Mouse (Mus musculus) layer of hippocampus, postnatal 25 days (tissue): ENCODE measurements around the gene Impdh1. TPM values are rescaled to one million over a fixed set of nuclear protein-coding genes. Genes with fewer than 3 reads are reported as not detected.

Experiments used
- microRNA-seq, 2 experiments: library from miRNA; unstranded; fragments of <30 nt; microRNA quantifications; one replicate each; pipeline ENCODE4 v1.2.0; 2021
- total RNA-seq, 2 experiments: library from RNA; stranded (reverse); gene quantifications; 2 replicates each; pipeline ENCODE4 v1.2.3; 2021

The Impdh1 gene
- total RNA-seq, 2 experiments from 2014 or later = 44.4 to 48.3 TPM

Small RNA genes within 50 kb of the gene (microRNA-seq; reads per million reads assigned to microRNA genes)
- 0 reads per million in 2 experiments for gene Gm24303

Other genes starting within 250 kb of the Impdh1 start
- not detected for gene Lep, start 156.1 kb downstream of the Impdh1 start, total RNA-seq
- gene Rbm28, start 51.4 kb downstream of the Impdh1 start, total RNA-seq = 10 to 100 TPM; 35.6 to 49.6 TPM
- 1 to 10 TPM; 3.2 to 3.6 TPM for gene Prrt4, start 36.8 kb downstream of the Impdh1 start, total RNA-seq
- 1 to 10 TPM; 4.6 to 6.6 TPM for gene Hilpda, start 56.1 kb upstream of the Impdh1 start, total RNA-seq
- 1 to 10 TPM in 1 of 2 experiments, not detected in 1; 1.0 TPM for gene Fam71f2, start 63.2 kb upstream of the Impdh1 start, total RNA-seq
- gene Fam71f1, start 102.8 kb upstream of the Impdh1 start, total RNA-seq = not detected
- gene Calu, start 131.7 kb upstream of the Impdh1 start, total RNA-seq = 10 to 100 TPM; 69.6 to 72.7 TPM
- gene Opn1sw, start 172.1 kb upstream of the Impdh1 start, total RNA-seq = under 1 TPM; 0.19 to 0.20 TPM
- gene Ccdc136, start 179.9 kb upstream of the Impdh1 start, total RNA-seq = 10 to 100 TPM; 59.8 to 60.9 TPM
- gene Flnc, start 216.9 kb upstream of the Impdh1 start, total RNA-seq = 1 to 10 TPM in 1 of 2 experiments, under 1 TPM in 1; 0.96 to 1.4 TPM